In genomic region chr13:38347021-38347774, GRCm38 (mm10) we compare ENCODE assay signal across 8 mouse cellular contexts. TPM values are rescaled to one million over a fixed set of nuclear protein-coding genes. Genes with fewer than 3 reads are reported as not detected.
A peak's percentile ranks its signal among the peaks of the same experiment; 100 is the strongest.
DNase-seq lines count a peak whose midpoint lies in the region; ATAC-seq and TF ChIP-seq lines count a peak whose summit lies in the region.

No protein-coding gene starts in this region.

- no peaks in the 10 kb centered on the region for H3K9me3 ChIP-seq in heart, embryonic 10.5 days
- H3K9me3 ChIP-seq in kidney, embryonic 15.5 days (replicated peaks): no peaks in the 10 kb centered on the region
- H3K9me3 ChIP-seq in midbrain, postnatal 0 days (ENCODE audit: low read length): no peaks in the 10 kb centered on the region

- H3K9ac ChIP-seq in kidney, embryonic 15.5 days: no peak overlapping the region
- H3K9ac ChIP-seq in midbrain, postnatal 0 days (replicated peaks; ENCODE audit: low read length, poor library complexity, severe bottlenecking): no peak overlapping the region

- peak overlapping the region; percentile 67 for H3K4me3 ChIP-seq in heart, embryonic 10.5 days
- H3K4me3 ChIP-seq in kidney, embryonic 15.5 days (replicated peaks): peak overlapping the region; percentile 55
- H3K4me3 ChIP-seq in midbrain, postnatal 0 days (ENCODE audit: low read depth, low read length): peak overlapping the region; percentile 45

- peak overlapping the region; percentile 93 for H3K4me2 ChIP-seq in kidney, embryonic 15.5 days
- peak overlapping the region; percentile 68 for H3K4me2 ChIP-seq in midbrain, postnatal 0 days (ENCODE audit: low read depth, low read length, poor library complexity, severe bottlenecking)

- peak; percentile 43 for DNase-seq in adrenal gland, postnatal 10 days
- DNase-seq in adrenal gland, postnatal 4 days (ENCODE audit: low spot score in 2 of 2): no peak
- peak; percentile 65 for DNase-seq in ZHBTc4 (ENCODE audit: low read depth, low spot score)
- no peak for DNase-seq in heart, embryonic 10.5 days (ENCODE audit: low spot score)
- peak; percentile 49 for DNase-seq in midbrain, postnatal 0 days (ENCODE audit: low spot score)
- no peak for DNase-seq in right cerebral cortex, postnatal 4 days
- no peak for DNase-seq in thymus, postnatal 4 days

- H3K36me3 ChIP-seq in heart, embryonic 10.5 days: no peaks in the 10 kb centered on the region
- no peaks in the 10 kb centered on the region for H3K36me3 ChIP-seq in kidney, embryonic 15.5 days
- no peaks in the 10 kb centered on the region for H3K36me3 ChIP-seq in midbrain, postnatal 0 days (ENCODE audit: insufficient read depth, low read length)

- no peak for TF ChIP-seq CTCF in midbrain, postnatal 0 days (IDR thresholded peaks at IDR 0.05)

- H3K27ac ChIP-seq in heart, embryonic 10.5 days: 0 out of 2 replicates have a peak overlapping the region, but pooled peaks have one; percentile 56
- no peak overlapping the region for H3K27ac ChIP-seq in kidney, embryonic 15.5 days
- H3K27ac ChIP-seq in midbrain, postnatal 0 days (ENCODE audit: low read depth, low read length): no peak overlapping the region

- WGBS in heart, embryonic 10.5 days: 9% methylated on average over 19 of the region's 19 CpGs
- 7% methylated on average over 19 of the region's 19 CpGs for WGBS in kidney, embryonic 15.5 days
- 6% methylated on average over 19 of the region's 19 CpGs for WGBS in midbrain, postnatal 0 days

- H3K4me1 ChIP-seq in heart, embryonic 10.5 days: peaks cover 43% of the 10 kb centered on the region
- peaks cover 45% of the 10 kb centered on the region for H3K4me1 ChIP-seq in kidney, embryonic 15.5 days
- H3K4me1 ChIP-seq in midbrain, postnatal 0 days (ENCODE audit: insufficient read depth, low read length): 0 out of 2 replicates have a peak, but pooled peaks cover 6% of the 10 kb centered on the region

- ATAC-seq in kidney, embryonic 15.5 days (replicated peaks; ENCODE audit: low FRiP score): no peak
- ATAC-seq in midbrain, postnatal 0 days (ENCODE audit: low FRiP score): no peak

- peaks cover 52% of the 10 kb centered on the region for H3K27me3 ChIP-seq in heart, embryonic 10.5 days (ENCODE audit: insufficient read depth, poor library complexity, severe bottlenecking)
- H3K27me3 ChIP-seq in kidney, embryonic 15.5 days: peaks cover 60% of the 10 kb centered on the region
- peaks cover 26% of the 10 kb centered on the region for H3K27me3 ChIP-seq in midbrain, postnatal 0 days (ENCODE audit: insufficient read depth, low read length)

RNA-seq across cellular contexts. Expression of gene Bmp6, which starts 2.3 kb away (rescaled TPM):
- 10 to 100 TPM in 1 of 2 experiments, 1 to 10 TPM in 1; 9.5 to 11.2 TPM for total RNA-seq in adrenal gland, postnatal 10 days (2021)
- 10 to 100 TPM in 1 of 2 experiments, 1 to 10 TPM in 1; 8.9 to 11.6 TPM for total RNA-seq in adrenal gland, postnatal 4 days (2021)
- polyA plus RNA-seq in heart, embryonic 10.5 days (2016; fragmentation: Nextera tagmentation; extraction: Ambion mirVana): 1.1 and 2.1 TPM in 2 replicates
- 1.7 and 2.5 TPM in 2 replicates for polyA plus RNA-seq in kidney, embryonic 15.5 days (2015; fragmentation: Nextera tagmentation; extraction: Ambion mirVana)
- 14.5 and 25.9 TPM in 2 replicates for total RNA-seq in midbrain, postnatal 0 days (2014; rRNA removed)
- polyA plus RNA-seq in midbrain, postnatal 0 days (2015; fragmentation: Nextera tagmentation; extraction: Ambion mirVana): 3.6 and 4.0 TPM in 2 replicates

Comparison
In these comparisons a context has a peak if more than half of its experiments do, and no peak if none do; other contexts are left out.
1. DNase-seq: peak in adrenal gland, postnatal 10 days (single experiment), ZHBTc4 (single experiment) and midbrain, postnatal 0 days (single experiment); none in adrenal gland, postnatal 4 days (0 of 2), heart, embryonic 10.5 days (single experiment), right cerebral cortex, postnatal 4 days (single experiment) and thymus, postnatal 4 days (single experiment).
2. Peak in every context shown above with its lines, with median percentiles within 50 percentile points of each other: H3K4me3 ChIP-seq.